Mouse (Mus musculus): Measurements from ENCODE around the gene Pex16. TPM values are rescaled to one million over a fixed set of nuclear protein-coding genes. Genes with fewer than 3 reads are reported as not detected.
A peak's percentile ranks its signal among the peaks of the same experiment; 100 is the strongest.

Gene Pex16
- total RNA-seq, 2 experiments from 2014 or later, result 23.0 to 23.1 TPM

GRCm38 (mm10) chr2:92367383-92368029, 7.0 kb upstream of the Pex16 start:
- no peak for DNase-seq (ENCODE audit: low spot score in 2 of 2)

GRCm38 (mm10) chr2:92370375-92370774, 4.1 kb upstream of the Pex16 start:
- DNase-seq (ENCODE audit: low spot score in 2 of 2), result no peak

DNA sequence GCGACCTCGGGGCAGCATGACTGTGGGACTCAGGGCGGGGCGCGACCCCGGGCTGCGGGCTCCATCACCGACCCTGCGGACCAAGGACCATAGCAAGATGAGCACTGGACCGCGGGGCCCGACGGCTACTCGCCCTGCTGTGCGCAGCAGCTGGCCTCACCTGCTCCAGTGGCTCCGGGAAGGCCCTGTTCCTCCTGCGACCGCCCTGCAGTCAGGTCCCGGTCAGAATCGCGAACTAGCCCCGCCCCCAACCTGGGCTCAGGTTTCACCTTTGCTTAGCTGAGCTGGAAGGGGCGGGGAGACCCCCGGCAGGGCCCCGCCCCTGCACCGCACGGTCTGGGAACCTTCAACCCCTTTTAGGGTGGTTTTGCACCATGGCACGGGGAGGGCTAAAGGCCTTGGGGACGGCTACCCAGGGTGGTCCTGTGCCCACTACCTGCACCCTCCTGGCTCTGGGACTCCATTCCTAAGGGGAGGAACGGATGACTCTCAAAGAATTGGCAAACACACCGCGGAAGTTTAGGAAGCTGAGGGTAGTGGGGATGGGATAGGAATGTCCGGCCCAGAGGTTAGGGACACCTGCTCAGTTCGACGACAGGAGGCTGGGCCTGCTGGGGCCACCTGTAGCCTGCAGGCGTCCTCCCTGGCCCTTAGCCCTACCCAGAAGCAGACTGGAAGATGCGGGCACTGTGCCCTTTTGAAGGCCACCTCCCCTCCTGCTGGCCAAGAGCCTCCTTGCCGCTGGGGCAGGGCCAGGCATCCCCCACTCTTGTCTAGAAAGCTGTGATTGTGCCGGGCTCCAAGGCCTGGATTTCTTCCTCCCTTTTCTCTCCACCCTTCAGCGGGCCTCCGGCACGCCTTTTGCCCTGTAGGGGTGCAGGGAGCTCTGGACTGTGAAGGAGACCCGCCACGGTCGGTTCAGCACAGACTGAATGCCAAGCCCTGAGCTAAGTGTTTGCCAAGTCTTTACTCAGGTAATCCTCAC, 3.4 kb upstream of the Pex16 start:
- no peak for DNase-seq (ENCODE audit: low spot score in 2 of 2)

- DNase-seq (ENCODE audit: low spot score in 2 of 2), result no peak
Observed at GRCm38 (mm10) chr2:92371971-92372690, 2.3 kb upstream of the Pex16 start.

GRCm38 (mm10) chr2:92372767-92373436, 1.6 kb upstream of the Pex16 start:
- no peak for DNase-seq (ENCODE audit: low spot score in 2 of 2)

- DNase-seq (ENCODE audit: low spot score in 2 of 2), result no peak
Observed at GRCm38 (mm10) chr2:92373437-92373813, 1.1 kb upstream of the Pex16 start.

- peak; percentile 91 to 92 for DNase-seq (ENCODE audit: low spot score in 2 of 2)
Observed at GRCm38 (mm10) chr2:92375099-92375623, 685 bp downstream of the Pex16 start.

DNA sequence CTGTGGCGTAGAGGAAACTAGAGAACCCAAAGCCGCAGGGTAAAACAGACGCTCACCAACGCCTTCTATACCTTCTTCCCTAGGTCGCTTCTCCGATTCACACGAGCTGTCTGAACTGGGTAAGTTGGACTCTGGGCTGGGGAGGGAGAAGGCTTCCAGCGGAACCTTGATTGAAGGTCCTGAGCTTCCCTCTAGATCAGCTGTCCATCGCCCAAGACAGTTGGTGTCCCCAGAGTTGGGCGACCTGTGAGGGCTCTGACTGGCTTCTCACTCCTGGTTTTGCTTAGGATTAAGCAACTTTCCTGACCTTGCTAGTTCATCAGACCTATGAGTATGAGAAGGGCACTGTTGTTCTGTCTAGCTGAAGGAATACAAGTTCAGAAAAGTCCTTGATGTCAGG, 1.3 kb downstream of the Pex16 start:
- DNase-seq (ENCODE audit: low spot score in 2 of 2), result no peak

DNA sequence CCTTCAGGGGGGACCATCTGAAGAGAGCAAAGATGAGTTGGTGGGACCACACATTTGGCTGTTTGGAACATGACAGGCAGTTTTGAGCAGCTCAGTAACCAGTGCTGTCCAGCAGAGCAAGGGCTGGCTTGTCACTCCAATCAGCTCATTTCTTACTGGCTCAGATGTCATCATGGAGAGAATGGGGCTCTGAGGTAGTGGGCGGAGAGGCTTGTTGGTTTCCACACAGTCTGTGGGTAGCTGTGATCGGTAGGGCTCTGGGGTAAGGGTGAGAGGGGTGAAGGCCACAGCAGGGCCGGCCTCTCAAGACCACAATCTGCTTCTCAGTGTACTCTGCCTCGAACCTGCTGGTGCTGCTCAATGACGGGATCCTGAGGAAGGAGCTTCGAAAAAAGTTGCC, 1.8 kb downstream of the Pex16 start:
- DNase-seq (ENCODE audit: low spot score in 2 of 2), result no peak

- no peak for DNase-seq (ENCODE audit: low spot score in 2 of 2)
Observed at GRCm38 (mm10) chr2:92377320-92377719, 2.8 kb downstream of the Pex16 start.

DNA sequence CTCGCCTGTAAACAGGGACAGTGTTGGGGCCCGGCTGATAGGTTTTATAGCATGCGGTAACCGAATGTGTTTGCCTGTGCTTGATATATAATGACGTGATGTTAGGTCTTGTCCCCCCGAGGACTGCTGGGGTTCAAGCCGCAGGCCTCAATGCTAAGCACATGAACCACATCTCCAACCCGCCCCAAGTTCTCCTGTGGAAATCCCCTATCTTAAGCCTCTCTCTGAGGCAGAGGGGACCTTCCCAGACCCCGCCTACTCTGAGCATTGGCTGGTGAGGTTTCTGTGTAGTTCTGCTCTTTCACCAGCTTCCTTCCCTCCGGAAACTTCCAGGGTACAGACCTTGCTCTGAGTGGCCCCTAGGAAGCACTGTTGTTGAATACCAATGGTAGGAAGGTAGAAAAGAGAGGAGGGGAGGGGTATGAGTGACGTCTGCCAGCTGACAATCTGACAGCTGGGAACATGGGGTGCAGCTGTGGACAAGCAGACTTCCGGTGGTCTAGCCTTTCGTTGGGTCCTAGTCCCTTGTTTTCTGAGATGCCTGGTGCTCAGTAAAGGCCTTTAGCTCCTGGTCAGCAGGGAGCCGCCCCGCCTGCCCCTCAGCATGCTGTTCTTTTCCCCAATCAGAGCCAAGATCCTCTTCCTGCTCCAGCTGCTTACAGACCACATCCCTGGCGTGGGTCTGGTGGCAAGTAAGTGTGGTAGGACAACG, 5.5 kb downstream of the Pex16 start:
- DNase-seq (ENCODE audit: low spot score in 2 of 2), result no peak

DNA sequence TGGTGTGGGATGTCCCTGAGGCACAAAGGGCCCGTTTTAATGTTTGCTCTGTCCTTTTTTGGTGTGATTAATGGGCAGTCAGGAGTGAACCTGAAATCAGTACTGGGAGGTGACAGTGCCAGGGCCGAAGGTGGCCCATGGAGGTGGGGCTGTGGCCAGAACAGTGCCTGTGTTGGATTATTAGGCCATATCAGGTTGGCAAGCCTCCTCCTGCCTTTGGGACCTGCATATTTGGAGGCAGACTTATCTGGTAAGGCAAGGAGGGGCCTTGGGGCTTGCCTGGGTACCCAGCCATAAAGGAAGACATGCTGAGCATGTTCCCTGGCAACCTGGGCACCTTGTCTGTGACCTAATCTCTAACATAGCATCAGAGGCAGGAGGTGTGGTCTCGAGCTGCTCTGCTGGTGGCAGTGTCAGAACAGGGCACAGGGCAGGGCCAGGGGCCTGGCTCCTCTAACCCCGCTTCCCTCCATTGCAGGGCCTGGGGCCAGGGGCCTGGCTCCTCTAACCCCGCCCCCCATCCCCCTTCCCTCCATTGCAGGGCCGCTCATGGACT, 6.1 kb downstream of the Pex16 start:
- DNase-seq (ENCODE audit: low spot score in 2 of 2), result no peak

DNA sequence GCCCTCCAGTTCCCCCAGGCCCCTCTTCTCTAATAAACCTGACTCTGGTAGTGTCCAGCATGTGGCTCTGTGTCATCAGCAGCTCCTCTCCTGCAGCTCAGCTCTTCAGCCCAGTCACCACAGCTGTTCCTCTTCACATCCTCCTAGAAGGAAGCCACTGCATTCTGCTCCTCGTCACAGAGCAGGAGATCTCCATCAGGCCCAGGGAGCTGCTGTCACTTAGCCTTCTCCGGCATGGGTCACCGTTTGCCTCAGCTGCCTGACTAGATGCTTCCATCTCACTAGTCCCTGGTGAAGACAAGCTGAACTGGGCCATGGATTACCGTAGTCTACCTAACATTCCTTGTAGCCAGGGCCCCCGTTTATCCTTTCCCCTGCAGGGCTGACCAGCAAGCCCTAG, 6.7 kb downstream of the Pex16 start:
- DNase-seq (ENCODE audit: low spot score in 2 of 2), result no peak

GRCm38 (mm10) chr2:92381901-92382588, 7.6 kb downstream of the Pex16 start, which contains the start of gene 1700029I15Rik:
Gene 1700029I15Rik (plus strand): TSS chr2:92382538.
- no peak for DNase-seq (ENCODE audit: low spot score in 2 of 2)

GRCm38 (mm10) chr2:92382759-92383158, 8.3 kb downstream of the Pex16 start:
- no peak for DNase-seq (ENCODE audit: low spot score in 2 of 2)

- DNase-seq (ENCODE audit: low spot score in 2 of 2), result no peak
Observed at GRCm38 (mm10) chr2:92384101-92384500, 9.6 kb downstream of the Pex16 start.

DNA sequence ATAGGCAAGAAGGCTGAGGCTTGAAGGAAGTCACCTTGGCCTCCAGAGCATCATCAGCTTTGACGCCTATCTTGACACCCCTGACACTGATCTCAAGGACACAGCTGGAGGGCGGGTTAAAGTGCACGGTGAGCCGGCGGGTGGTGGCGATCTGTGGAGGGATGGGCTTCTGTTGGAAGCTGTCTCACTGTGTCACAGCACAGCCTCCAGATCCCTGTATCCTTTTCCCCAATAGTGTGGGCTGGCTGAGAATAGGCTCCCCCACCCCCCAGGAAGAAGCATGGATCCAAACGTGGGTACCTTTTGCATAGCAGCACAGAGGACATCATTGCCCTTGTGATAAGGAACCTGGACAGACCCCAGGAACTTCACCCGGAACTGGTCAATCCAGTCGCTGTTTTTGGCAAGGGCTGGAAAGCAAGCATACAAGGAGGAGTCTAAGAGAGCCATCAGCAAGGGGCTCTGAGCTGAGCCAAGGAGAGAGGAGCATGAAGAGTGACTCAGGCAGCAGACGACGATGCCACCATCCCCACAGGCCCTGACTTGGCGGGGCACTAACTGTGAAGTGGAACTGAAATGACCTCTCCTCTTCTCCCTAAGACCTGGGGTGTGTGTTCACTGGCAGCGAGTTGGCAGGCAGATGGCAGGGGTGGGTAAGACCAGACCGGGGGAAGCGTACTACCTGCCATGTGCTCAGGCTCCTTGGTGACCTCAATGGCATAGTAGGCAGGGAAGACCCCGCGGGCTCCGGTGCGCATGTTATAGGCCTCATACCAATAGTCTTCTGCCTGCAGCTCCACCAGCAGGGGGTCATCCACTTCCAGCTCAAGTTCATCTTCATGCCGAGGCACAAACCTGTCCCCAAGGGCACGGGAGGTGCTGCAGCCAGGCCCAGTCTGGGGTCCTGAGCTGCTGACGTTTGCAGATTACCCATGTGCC, 10.9 kb downstream of the Pex16 start:
- no peak for DNase-seq (ENCODE audit: low spot score in 2 of 2)

Measured in gastrocnemius, postnatal 4 days (tissue).